Mouse (Mus musculus) G1E (cell line): ENCODE data around the gene 1700020A23Rik.

Experiments used
- CTCF ChIP-seq: IDR thresholded peaks from 2 replicates; pipeline ENCODE4 v1.5.1; 2012; ENCODE audit warnings: low read depth, low read length, inconsistent platforms, mixed read lengths
- GATA1 ChIP-seq: IDR thresholded peaks from 2 replicates; pipeline ENCODE4 v1.6.1; 2012; ENCODE audit warnings: borderline replicate concordance, low read length, inconsistent platforms, mixed read lengths
- POLR2AphosphoS5 ChIP-seq: IDR thresholded peaks from 2 replicates; pipeline ENCODE4 v1.6.1; 2012; ENCODE audit warnings: low read depth, low read length, inconsistent platforms; ENCODE audit not compliant: insufficient replicate concordance
- TAL1 ChIP-seq: conservative IDR thresholded peaks from 2 replicates; pipeline ENCODE4 v1.6.1; 2012; ENCODE audit warnings: low read depth, low read length, inconsistent platforms, mixed read lengths

DNA sequence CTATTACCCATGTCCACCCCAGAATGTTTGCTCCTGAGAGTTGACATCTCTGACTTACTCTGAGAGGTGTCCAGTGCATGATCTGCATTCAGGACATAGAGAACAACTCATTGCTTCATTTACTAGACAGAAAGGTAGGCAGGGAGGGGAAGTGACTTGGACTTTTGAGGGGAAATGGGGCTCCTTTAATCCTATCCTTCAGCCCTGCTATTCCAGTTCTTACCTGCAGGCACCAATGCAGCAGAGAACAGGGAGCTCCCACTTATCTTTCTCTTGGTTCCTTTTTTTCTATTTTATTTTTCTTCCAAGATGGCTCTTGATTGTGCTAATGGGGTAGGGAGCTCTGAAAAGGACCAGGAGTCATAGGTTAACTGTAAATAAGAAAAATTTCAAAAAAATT is 43.4 kb downstream of the 1700020A23Rik start:
- no peak for TF ChIP-seq CTCF
- TF ChIP-seq TAL1: no peak
- no peak for TF ChIP-seq GATA1
- no peak for TF ChIP-seq POLR2AphosphoS5
